Mouse (Mus musculus): ENCODE measurements at regions not wholly inside any gene's neighbourhood (a gene's known extent, or its start where the extent isn't known, plus 50 kb on each side); places are given as distances from the start of the nearest gene placed in this dataset.

- no peaks in the 10 kb centered on the region for H3K79me2 ChIP-seq (ENCODE audit: control insufficient read depth, insufficient read depth)
- H3K36me3 ChIP-seq (ENCODE audit: control insufficient read depth, insufficient read depth), result no peaks in the 10 kb centered on the region
- no peaks in the 10 kb centered on the region for H3K27me3 ChIP-seq (ENCODE audit: control insufficient read depth, insufficient read depth, insufficient read length)
- H3ac ChIP-seq (ENCODE audit: control insufficient read depth, insufficient read length), result no peak overlapping the region
- TF ChIP-seq E2F4 (IDR thresholded peaks at IDR 0.05; ENCODE audit: insufficient read depth) (no peak), MAX (IDR thresholded peaks at IDR 0.05; ENCODE audit: low read depth) (no peak), SRF (IDR thresholded peaks at IDR 0.05; ENCODE audit: control insufficient read depth, insufficient read length, low read depth) (no peak), TCF3 (IDR thresholded peaks at IDR 0.05; ENCODE audit: insufficient read length, low read depth) (no peak), MYOD1 (IDR thresholded peaks at IDR 0.05; ENCODE audit: control insufficient read depth in 1 of 3, insufficient read length in 2 of 3, low read depth in 2 of 3) (no peak), REST (IDR thresholded peaks at IDR 0.05; ENCODE audit: insufficient read depth, insufficient read length) (no peak), MYOG (IDR thresholded peaks at IDR 0.05; ENCODE audit: control insufficient read depth in 1 of 3, insufficient read depth in 1 of 3, insufficient read length in 2 of 3, low read depth in 2 of 3) (no peak), USF1 (IDR thresholded peaks at IDR 0.05; ENCODE audit: low read depth) (no peak), TCF12 (IDR thresholded peaks at IDR 0.05; ENCODE audit: insufficient read depth, poor library complexity, severe bottlenecking) (no peak), POLR2A (IDR thresholded peaks at IDR 0.05; ENCODE audit: insufficient read length, low read depth) (no peak), CEBPB (IDR thresholded peaks at IDR 0.05; ENCODE audit: insufficient read depth, poor library complexity, severe bottlenecking) (no peak), POLR2AphosphoS2 (IDR thresholded peaks at IDR 0.05; ENCODE audit: insufficient read length, low read depth) (no peak)
- peak overlapping the region; percentile 30 for H3K4me2 ChIP-seq (ENCODE audit: low read depth)
- no peak overlapping the region for H3K4me3 ChIP-seq
These were observed 124.5 kb downstream of the Rassf9 start for GRCm38 (mm10) chr10:102636507-102636906.

- no peak overlapping the region for H3K4me2 ChIP-seq (ENCODE audit: low read depth)
- no peak for TF ChIP-seq REST (IDR thresholded peaks at IDR 0.05; ENCODE audit: insufficient read depth, insufficient read length)
- no peak for TF ChIP-seq TCF12 (IDR thresholded peaks at IDR 0.05; ENCODE audit: insufficient read depth, poor library complexity, severe bottlenecking)
- TF ChIP-seq CEBPB (IDR thresholded peaks at IDR 0.05; ENCODE audit: insufficient read depth, poor library complexity, severe bottlenecking), result no peak
- TF ChIP-seq E2F4 (IDR thresholded peaks at IDR 0.05; ENCODE audit: insufficient read depth), result no peak
- TF ChIP-seq MAX (IDR thresholded peaks at IDR 0.05; ENCODE audit: low read depth), result no peak
- no peak for TF ChIP-seq POLR2A (IDR thresholded peaks at IDR 0.05; ENCODE audit: insufficient read length, low read depth)
- no peak for TF ChIP-seq MYOD1 (IDR thresholded peaks at IDR 0.05; ENCODE audit: control insufficient read depth in 1 of 3, insufficient read length in 2 of 3, low read depth in 2 of 3)
- TF ChIP-seq POLR2AphosphoS2 (IDR thresholded peaks at IDR 0.05; ENCODE audit: insufficient read length, low read depth), result no peak
- no peak for TF ChIP-seq USF1 (IDR thresholded peaks at IDR 0.05; ENCODE audit: low read depth)
- no peak for TF ChIP-seq TCF3 (IDR thresholded peaks at IDR 0.05; ENCODE audit: insufficient read length, low read depth)
- TF ChIP-seq SRF (IDR thresholded peaks at IDR 0.05; ENCODE audit: control insufficient read depth, insufficient read length, low read depth), result no peak
- no peak for TF ChIP-seq MYOG (IDR thresholded peaks at IDR 0.05; ENCODE audit: control insufficient read depth in 1 of 3, insufficient read depth in 1 of 3, insufficient read length in 2 of 3, low read depth in 2 of 3)
- H3K4me3 ChIP-seq, result no peak overlapping the region
These were observed 121.4 kb downstream of the Rassf9 start for GRCm38 (mm10) chr10:102633438-102633837.

DNA sequence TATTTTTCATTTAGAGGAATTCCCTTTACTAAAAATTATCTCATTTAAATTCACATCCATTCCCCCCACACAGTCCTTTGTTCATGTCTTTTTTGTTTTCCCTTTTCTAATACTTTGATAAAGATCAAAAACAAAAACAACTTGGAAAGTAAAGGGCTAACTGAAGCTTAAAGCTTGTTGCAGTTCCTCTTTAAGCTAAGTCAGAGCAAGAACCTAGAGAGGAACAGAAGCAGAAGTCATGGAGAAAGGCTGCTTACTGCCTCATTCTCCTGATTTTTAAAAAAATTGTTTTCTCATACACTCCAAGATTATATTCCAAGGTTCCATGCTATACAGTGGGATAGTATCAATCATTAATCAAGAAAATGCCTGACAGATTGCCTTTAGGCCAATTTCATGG is 116.6 kb downstream of the Rassf9 start:
- no peak overlapping the region for H3K4me2 ChIP-seq (ENCODE audit: low read depth)
- H3ac ChIP-seq (ENCODE audit: control insufficient read depth, insufficient read length), result no peak overlapping the region
- H3K79me2 ChIP-seq (ENCODE audit: control insufficient read depth, insufficient read depth), result no peaks in the 10 kb centered on the region
- no peaks in the 10 kb centered on the region for H3K36me3 ChIP-seq (ENCODE audit: control insufficient read depth, insufficient read depth)
- no peak overlapping the region for H3K4me3 ChIP-seq
- no peaks in the 10 kb centered on the region for H3K27me3 ChIP-seq (ENCODE audit: control insufficient read depth, insufficient read depth, insufficient read length)
- TF ChIP-seq USF1 (IDR thresholded peaks at IDR 0.05; ENCODE audit: low read depth), result no peak
- TF ChIP-seq POLR2AphosphoS2 (IDR thresholded peaks at IDR 0.05; ENCODE audit: insufficient read length, low read depth), result no peak
- no peak for TF ChIP-seq E2F4 (IDR thresholded peaks at IDR 0.05; ENCODE audit: insufficient read depth)

More at GRCm38 (mm10) chr10:102633438-102633837, 121.4 kb downstream of the Rassf9 start:
- Histone ChIP-seq H3K27me3 (ENCODE audit: control insufficient read depth, insufficient read depth, insufficient read length) (no peaks in the 10 kb centered on the region), H3K36me3 (ENCODE audit: control insufficient read depth, insufficient read depth) (no peaks in the 10 kb centered on the region), H3ac (ENCODE audit: control insufficient read depth, insufficient read length) (no peak overlapping the region), H3K79me2 (ENCODE audit: control insufficient read depth, insufficient read depth) (no peaks in the 10 kb centered on the region)

GRCm38 (mm10) chr10:102623895-102624294 is 111.9 kb downstream of the Rassf9 start:
- no peaks in the 10 kb centered on the region for H3K27me3 ChIP-seq (ENCODE audit: control insufficient read depth, insufficient read depth, insufficient read length)
- no peaks in the 10 kb centered on the region for H3K79me2 ChIP-seq (ENCODE audit: control insufficient read depth, insufficient read depth)
- no peak overlapping the region for H3K4me3 ChIP-seq
- H3K36me3 ChIP-seq (ENCODE audit: control insufficient read depth, insufficient read depth), result no peaks in the 10 kb centered on the region
- H3K4me2 ChIP-seq (ENCODE audit: low read depth), result no peak overlapping the region
- TF ChIP-seq CEBPB (IDR thresholded peaks at IDR 0.05; ENCODE audit: insufficient read depth, poor library complexity, severe bottlenecking) (no peak), MYOD1 (IDR thresholded peaks at IDR 0.05; ENCODE audit: control insufficient read depth in 1 of 3, insufficient read length in 2 of 3, low read depth in 2 of 3) (no peak), MYOG (IDR thresholded peaks at IDR 0.05; ENCODE audit: control insufficient read depth in 1 of 3, insufficient read depth in 1 of 3, insufficient read length in 2 of 3, low read depth in 2 of 3) (no peak), USF1 (IDR thresholded peaks at IDR 0.05; ENCODE audit: low read depth) (no peak), POLR2AphosphoS2 (IDR thresholded peaks at IDR 0.05; ENCODE audit: insufficient read length, low read depth) (no peak), TCF3 (IDR thresholded peaks at IDR 0.05; ENCODE audit: insufficient read length, low read depth) (no peak), MAX (IDR thresholded peaks at IDR 0.05; ENCODE audit: low read depth) (no peak), REST (IDR thresholded peaks at IDR 0.05; ENCODE audit: insufficient read depth, insufficient read length) (no peak), E2F4 (IDR thresholded peaks at IDR 0.05; ENCODE audit: insufficient read depth) (no peak), SRF (IDR thresholded peaks at IDR 0.05; ENCODE audit: control insufficient read depth, insufficient read length, low read depth) (no peak), POLR2A (IDR thresholded peaks at IDR 0.05; ENCODE audit: insufficient read length, low read depth) (no peak), TCF12 (IDR thresholded peaks at IDR 0.05; ENCODE audit: insufficient read depth, poor library complexity, severe bottlenecking) (no peak)
- H3ac ChIP-seq (ENCODE audit: control insufficient read depth, insufficient read length), result no peak overlapping the region

DNA sequence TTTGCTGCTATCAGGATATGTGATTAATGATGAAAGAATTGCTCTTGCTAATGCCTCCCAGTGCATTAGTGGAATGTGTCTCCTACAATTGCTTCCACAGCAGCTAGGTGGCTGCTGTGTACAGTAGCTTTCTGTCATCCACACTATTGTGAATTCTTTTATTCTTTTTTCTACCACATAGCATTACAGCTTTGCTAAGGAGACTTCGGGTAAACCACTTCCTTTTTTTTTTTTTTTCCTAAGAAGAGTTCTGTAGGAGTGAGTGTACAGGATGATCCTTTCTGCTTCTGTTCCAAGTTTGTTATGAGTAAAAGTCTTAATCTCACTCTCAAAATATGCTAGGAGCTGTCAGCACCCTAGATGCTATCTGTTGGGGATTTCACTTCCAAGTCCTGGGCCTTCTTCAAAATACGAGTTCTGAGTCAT is 110.6 kb downstream of the Rassf9 start:
- H3K36me3 ChIP-seq (ENCODE audit: control insufficient read depth, insufficient read depth), result no peaks in the 10 kb centered on the region
- H3K4me2 ChIP-seq (ENCODE audit: low read depth), result peak overlapping the region; percentile 63
- H3ac ChIP-seq (ENCODE audit: control insufficient read depth, insufficient read length), result no peak overlapping the region
- no peaks in the 10 kb centered on the region for H3K27me3 ChIP-seq (ENCODE audit: control insufficient read depth, insufficient read depth, insufficient read length)
- TF ChIP-seq POLR2AphosphoS2 (IDR thresholded peaks at IDR 0.05; ENCODE audit: insufficient read length, low read depth) (no peak), TCF12 (IDR thresholded peaks at IDR 0.05; ENCODE audit: insufficient read depth, poor library complexity, severe bottlenecking) (no peak), MYOD1 (IDR thresholded peaks at IDR 0.05; ENCODE audit: control insufficient read depth in 1 of 3, insufficient read length in 2 of 3, low read depth in 2 of 3) (no peak)
- no peaks in the 10 kb centered on the region for H3K79me2 ChIP-seq (ENCODE audit: control insufficient read depth, insufficient read depth)
- no peak overlapping the region for H3K4me3 ChIP-seq
